Mouse (Mus musculus): ENCODE results near the gene Rsph14. TPM values are rescaled to one million over a fixed set of nuclear protein-coding genes. Genes with fewer than 3 reads are reported as not detected.

Gene Rsph14
- polyA plus RNA-seq, 1 experiment from 2014 or later: not detected

DNA sequence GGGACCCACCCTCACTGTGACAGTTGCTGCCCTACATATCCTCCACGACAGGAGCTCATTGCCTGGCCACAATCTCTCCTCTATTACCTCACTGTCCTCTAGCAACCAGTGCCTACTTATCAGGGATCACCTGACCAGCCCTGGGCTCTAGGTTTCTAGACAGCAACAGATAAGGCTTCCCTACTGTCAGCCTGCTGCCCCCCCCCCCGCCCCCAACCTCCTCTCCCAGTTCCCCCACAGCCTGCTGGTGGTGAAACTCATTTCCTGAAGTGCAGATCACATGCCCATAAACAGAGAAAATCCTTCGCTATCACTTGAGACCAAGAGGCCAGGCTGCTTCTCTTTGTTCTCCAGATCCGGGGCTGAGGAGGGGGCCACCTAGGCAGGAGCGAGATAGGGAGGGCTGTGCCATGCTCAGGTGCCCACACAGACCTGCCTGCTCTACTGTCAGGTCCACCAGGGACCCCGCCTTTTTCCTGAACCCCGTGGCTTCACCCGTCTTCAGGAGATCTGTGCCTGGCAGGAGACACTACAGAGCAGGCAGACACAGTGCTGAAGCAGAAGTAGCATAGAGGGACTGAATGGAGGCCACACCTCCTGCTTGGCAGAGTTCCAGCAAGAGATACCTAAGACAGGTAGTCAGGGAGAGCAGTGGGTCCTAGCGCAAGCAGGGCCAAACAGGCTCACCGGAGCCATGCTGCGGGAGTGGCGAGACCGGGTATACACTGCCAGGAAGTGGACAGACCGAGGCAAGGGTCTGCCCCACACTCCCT is 44.5 kb downstream of the Rsph14 start:
- Histone ChIP-seq H3K27me3 (replicated peaks) (no peaks in the 10 kb centered on the region), H3K4me3 (replicated peaks) (no peak overlapping the region), H3K9me3 (no peaks in the 10 kb centered on the region), H3K36me3 (no peaks in the 10 kb centered on the region), H3K4me2 (no peak overlapping the region), H3K4me1 (peaks cover 7% of the 10 kb centered on the region), H3K9ac (no peak overlapping the region), H3K27ac (no peak overlapping the region)
- peak; percentile 51; the same call in 1 of the 2 replicates for ATAC-seq (ENCODE audit: insufficient read depth, low FRiP score, low read depth)
- 47% methylated on average over 13 of the region's 14 CpGs for WGBS

DNA sequence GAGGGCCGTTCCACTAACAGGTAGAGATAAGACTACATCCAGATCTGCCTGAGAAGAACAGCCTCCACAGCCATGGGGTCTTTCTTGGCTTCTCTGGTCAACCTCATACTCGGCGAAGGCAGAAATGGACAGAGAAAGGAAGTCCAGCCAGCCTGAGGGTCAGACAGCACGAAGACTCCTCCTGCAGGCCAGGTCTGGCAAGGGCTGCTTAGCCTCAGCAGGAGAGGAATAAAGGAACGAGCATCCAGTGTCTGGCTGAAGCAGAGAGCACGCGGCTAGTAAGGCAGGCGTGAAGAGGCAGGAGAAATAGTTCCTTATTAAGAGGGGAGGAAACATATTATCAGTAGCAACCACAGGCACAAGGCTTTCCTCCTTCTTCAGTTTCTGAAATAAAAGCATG is 49.2 kb downstream of the Rsph14 start:
- H3K27ac ChIP-seq: no peak overlapping the region
- H3K36me3 ChIP-seq: no peaks in the 10 kb centered on the region
- WGBS: 69% methylated on average over 8 of the region's 8 CpGs

DNA sequence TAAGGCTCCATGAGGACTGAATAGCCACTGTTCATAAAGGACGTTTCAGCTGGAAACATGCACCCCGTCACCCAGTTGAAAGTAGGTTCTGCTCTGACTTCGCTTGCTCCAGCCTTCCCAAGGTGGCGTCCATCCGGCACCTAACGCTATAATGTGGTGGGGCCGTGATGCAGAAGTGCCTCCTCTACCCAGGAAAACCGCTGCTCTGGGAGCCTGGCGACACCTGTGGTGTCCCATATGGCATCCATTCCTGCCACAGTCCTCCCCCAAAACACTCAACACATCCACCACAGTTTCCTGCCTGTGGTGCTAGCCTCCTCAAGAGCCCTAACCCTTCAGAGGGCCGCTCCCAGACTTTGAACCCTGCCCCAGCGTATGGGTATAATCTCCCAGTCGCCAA is 51.2 kb downstream of the Rsph14 start:
- 86% methylated on average over 12 of the region's 12 CpGs for WGBS
- Histone ChIP-seq H3K4me1 (no peaks in the 10 kb centered on the region), H3K4me3 (replicated peaks) (no peak overlapping the region), H3K9me3 (no peaks in the 10 kb centered on the region), H3K36me3 (no peaks in the 10 kb centered on the region), H3K4me2 (no peak overlapping the region), H3K9ac (no peak overlapping the region), H3K27ac (no peak overlapping the region), H3K27me3 (replicated peaks) (no peaks in the 10 kb centered on the region)
- no peak for ATAC-seq (ENCODE audit: insufficient read depth, low FRiP score, low read depth)

More for the DNA sequence above, 49.2 kb downstream of the Rsph14 start:
- Histone ChIP-seq H3K9me3 (no peaks in the 10 kb centered on the region), H3K4me3 (replicated peaks) (no peak overlapping the region), H3K9ac (no peak overlapping the region), H3K4me1 (peaks cover 4% of the 10 kb centered on the region; the same call in 1 of the 2 replicates), H3K27me3 (replicated peaks) (no peaks in the 10 kb centered on the region), H3K4me2 (no peak overlapping the region)
- ATAC-seq (ENCODE audit: insufficient read depth, low FRiP score, low read depth): no peak

DNA sequence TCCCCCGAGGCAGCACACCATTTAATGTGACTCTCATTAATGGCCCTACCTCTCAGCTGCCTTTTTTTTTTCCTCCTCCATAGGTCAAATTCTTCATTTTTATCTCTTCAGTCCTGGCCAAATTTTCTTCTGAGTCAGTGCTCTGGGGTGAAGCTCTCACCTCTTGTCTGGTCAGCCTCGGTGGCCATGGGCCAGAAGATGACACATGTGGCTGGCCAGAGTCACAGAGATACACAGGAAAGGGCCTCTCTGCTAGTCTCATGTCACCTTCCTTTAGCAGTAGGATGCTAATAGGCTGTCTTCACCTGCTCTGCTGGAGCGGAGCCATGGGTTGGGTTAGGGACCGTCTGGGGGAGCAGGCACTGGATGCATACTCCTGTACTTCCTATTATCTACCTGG is 54.3 kb downstream of the Rsph14 start:
- H3K27me3 ChIP-seq (replicated peaks): no peaks in the 10 kb centered on the region
- no peaks in the 10 kb centered on the region for H3K4me1 ChIP-seq
- no peak overlapping the region for H3K4me3 ChIP-seq (replicated peaks)
- no peak overlapping the region for H3K9ac ChIP-seq
- no peaks in the 10 kb centered on the region for H3K9me3 ChIP-seq
- no peak overlapping the region for H3K27ac ChIP-seq
- H3K36me3 ChIP-seq: no peaks in the 10 kb centered on the region
- H3K4me2 ChIP-seq: no peak overlapping the region
- ATAC-seq (ENCODE audit: insufficient read depth, low FRiP score, low read depth): no peak
- WGBS: 79% methylated on average over 4 of the region's 4 CpGs

DNA sequence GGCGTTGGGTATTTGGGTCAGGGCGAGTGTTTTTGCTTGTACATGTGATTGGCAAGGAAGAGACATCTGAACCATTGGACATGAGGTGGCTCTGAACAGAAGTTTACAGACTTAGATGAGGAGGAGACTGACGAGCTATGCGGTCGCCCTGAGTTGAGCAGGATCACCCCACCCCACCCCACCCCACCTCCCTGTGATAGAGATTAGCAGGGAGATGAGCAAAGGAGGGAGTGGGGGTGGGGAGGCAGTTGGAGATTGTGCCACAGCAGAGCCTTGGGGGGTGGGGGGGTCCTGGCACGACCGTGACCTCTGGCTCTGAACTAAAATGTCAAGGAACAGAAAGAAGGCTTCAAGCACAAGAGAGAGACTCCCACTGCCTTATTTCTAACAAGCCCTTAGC is 56.0 kb downstream of the Rsph14 start:
- Histone ChIP-seq H3K27me3 (replicated peaks) (no peaks in the 10 kb centered on the region), H3K9me3 (no peaks in the 10 kb centered on the region), H3K36me3 (no peaks in the 10 kb centered on the region), H3K27ac (no peak overlapping the region), H3K9ac (no peak overlapping the region), H3K4me2 (no peak overlapping the region), H3K4me3 (replicated peaks) (no peak overlapping the region), H3K4me1 (no peaks in the 10 kb centered on the region)
- ATAC-seq (ENCODE audit: insufficient read depth, low FRiP score, low read depth): no peak; the same call in 1 of the 2 replicates
- 58% methylated on average over 6 of the region's 7 CpGs for WGBS

DNA sequence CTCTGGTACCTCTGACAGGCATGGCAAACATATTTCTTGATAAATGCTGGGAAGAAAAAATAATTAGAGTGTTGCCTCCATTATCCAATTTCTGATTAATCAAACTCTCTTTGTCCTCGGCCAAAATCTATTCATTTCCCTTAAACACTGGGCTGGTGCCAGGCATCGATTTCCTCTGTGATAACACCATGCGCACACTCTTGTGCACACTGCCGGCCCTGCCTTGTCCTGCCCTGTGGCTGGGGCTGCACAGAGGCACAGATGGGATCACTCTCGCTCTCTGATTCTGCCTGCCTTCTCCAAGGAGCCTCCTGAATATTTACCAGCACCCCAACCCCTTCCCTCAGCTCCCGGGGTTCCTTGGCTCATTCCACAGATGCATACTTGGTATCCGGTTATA is 56.8 kb downstream of the Rsph14 start:
- no peak for ATAC-seq (ENCODE audit: insufficient read depth, low FRiP score, low read depth)
- no peaks in the 10 kb centered on the region for H3K4me1 ChIP-seq
- 50% methylated on average over 7 of the region's 7 CpGs for WGBS

DNA sequence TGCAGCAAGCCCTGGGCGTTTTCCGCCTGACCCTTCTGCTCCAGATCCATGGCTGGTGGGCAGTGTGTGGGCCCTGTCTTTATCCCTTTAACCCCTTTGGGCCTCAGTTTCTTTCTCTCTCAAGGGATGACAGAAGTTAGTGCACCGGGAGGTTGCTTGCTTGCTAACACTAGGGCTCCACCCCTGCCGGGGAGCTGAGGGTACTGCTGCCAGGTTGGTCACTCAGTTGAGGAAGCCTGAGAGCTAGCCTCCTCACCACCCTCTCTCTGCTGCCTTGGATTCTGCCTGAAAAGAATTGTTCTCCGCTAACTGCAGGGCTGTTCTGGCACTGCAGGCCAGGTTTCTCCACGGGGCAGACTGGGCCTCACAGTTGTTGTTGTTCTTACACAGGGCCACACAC is 59.4 kb downstream of the Rsph14 start:
- ATAC-seq (ENCODE audit: insufficient read depth, low FRiP score, low read depth): no peak
- H3K9me3 ChIP-seq: no peaks in the 10 kb centered on the region
- H3K4me3 ChIP-seq (replicated peaks): no peak overlapping the region
- peaks cover 4% of the 10 kb centered on the region; the same call in 1 of the 2 replicates for H3K4me1 ChIP-seq
- no peaks in the 10 kb centered on the region for H3K27me3 ChIP-seq (replicated peaks)
- H3K9ac ChIP-seq: no peak overlapping the region
- H3K36me3 ChIP-seq: no peaks in the 10 kb centered on the region
- WGBS: 61% methylated on average over 6 of the region's 6 CpGs
- H3K4me2 ChIP-seq: no peak overlapping the region
- H3K27ac ChIP-seq: no peak overlapping the region

More for the DNA sequence above, 56.8 kb downstream of the Rsph14 start:
- no peak overlapping the region for H3K4me3 ChIP-seq (replicated peaks)
- H3K4me2 ChIP-seq: no peak overlapping the region
- H3K9me3 ChIP-seq: no peaks in the 10 kb centered on the region
- H3K9ac ChIP-seq: no peak overlapping the region
- H3K27ac ChIP-seq: no peak overlapping the region
- no peaks in the 10 kb centered on the region for H3K27me3 ChIP-seq (replicated peaks)
- no peaks in the 10 kb centered on the region for H3K36me3 ChIP-seq

DNA sequence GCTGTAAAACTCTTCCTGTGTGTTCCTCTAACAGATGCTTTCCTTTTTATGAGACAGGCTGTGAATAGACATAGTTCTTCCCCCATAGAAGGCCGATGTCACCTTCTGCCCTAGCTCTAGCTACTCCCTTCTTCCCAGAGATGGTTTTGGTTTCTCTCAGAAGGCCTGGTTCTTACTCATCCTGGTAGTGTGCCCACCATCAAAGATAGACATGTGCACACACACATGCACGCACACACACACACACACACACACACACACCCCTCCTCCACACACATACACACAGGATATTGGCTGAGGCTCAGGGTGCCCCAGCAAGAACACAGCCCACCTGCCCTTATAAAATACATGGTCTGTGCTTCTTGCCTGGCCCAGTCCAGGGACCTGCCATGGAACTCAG is 63.1 kb downstream of the Rsph14 start:
- H3K27ac ChIP-seq: no peak overlapping the region
- no peak overlapping the region for H3K4me2 ChIP-seq
- H3K9ac ChIP-seq: no peak overlapping the region
- WGBS: 79% methylated on average over 2 of the region's 2 CpGs
- H3K27me3 ChIP-seq (replicated peaks): peaks cover 5% of the 10 kb centered on the region; the same call in 1 of the 2 replicates
- H3K4me1 ChIP-seq: peaks cover 9% of the 10 kb centered on the region
- H3K9me3 ChIP-seq: no peaks in the 10 kb centered on the region
- H3K4me3 ChIP-seq (replicated peaks): no peak overlapping the region
- no peaks in the 10 kb centered on the region for H3K36me3 ChIP-seq
- ATAC-seq (ENCODE audit: insufficient read depth, low FRiP score, low read depth): no peak

DNA sequence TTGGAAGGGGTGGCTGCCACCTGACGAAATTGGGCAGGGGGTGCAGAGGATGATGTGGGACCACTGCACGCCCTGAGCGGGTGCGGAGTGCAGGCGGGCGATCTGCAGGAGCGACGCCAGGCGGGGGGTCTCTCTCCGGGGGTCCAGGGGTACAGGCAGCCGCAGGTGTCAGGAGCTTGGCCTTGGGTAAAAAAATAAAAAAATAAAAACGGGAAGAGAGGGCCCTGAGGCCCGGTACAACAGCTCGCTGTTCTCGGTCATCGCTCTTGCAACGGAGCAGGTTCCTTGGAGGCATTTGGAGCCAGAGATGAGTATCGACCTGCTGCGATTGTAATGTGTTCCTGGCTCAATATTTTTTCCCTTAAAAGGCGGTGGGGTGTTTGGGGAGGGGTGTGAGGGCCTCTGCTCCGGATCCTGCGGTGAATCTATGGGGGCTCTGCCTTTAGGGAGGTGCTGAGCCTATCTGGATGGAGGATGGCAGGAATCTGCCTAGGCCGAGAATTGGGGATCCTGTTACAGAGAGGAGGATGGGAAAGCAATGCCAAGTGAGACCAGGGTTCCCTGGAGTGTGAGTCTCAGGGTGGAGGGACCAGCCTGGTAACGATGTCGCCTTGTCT is 64.6 kb downstream of the Rsph14 start:
- WGBS: 6% methylated on average over 25 of the region's 25 CpGs
- Histone ChIP-seq H3K4me1 (peaks cover 9% of the 10 kb centered on the region), H3K27me3 (replicated peaks) (peaks cover 5% of the 10 kb centered on the region; the same call in 1 of the 2 replicates), H3K36me3 (no peaks in the 10 kb centered on the region), H3K9me3 (no peaks in the 10 kb centered on the region), H3K4me2 (peak overlapping the region; percentile 96), H3K4me3 (replicated peaks) (peak overlapping the region; percentile 80), H3K9ac (peak overlapping the region; percentile 32; the same call in 1 of the 2 replicates), H3K27ac (no peak overlapping the region)
- no peak for ATAC-seq (ENCODE audit: insufficient read depth, low FRiP score, low read depth)

DNA sequence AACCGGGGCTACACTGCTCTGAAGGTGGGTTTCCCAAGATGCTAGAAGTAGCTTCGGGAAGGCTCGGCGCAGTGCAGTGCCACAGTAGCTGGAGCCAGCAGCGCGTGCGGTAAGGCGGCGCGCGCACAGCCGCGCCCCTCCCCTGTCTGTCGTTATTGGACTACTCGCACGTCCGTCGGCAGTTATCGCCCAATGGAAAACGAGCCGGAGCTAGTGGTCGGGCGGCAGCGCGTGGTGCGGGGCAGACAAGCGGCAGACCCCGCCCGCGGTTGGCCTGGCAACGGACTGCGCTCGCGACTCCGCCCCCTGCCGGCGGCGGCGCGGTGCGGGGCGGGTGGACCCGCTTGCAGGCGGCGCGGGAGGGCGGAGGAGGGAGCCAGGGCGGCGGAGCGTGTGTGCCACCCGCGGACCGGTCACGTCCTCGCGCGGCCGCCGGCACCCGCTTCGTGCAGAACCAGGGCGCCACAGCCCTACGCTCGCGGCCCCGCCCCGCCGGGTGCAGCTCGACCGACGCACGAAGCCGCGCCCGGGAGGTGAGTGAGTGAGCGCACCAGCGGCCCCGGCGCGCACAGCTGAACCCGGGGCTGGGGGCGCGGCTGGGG is 65.4 kb downstream of the Rsph14 start, which contains the start of gene Gnaz:
Gene Gnaz, plus strand, starts transcription at position 328 of the 602 bp plus-strand sequence.
- Histone ChIP-seq H3K9ac (peak within 1 kb of the TSS; percentile 37), H3K36me3 (no peaks in the 10 kb centered on the region), H3K4me1 (peaks cover 9% of the 10 kb centered on the region), H3K9me3 (no peaks in the 10 kb centered on the region), H3K4me3 (replicated peaks) (peak within 1 kb of the TSS; percentile 80), H3K27ac (no peak within 1 kb of the TSS), H3K4me2 (peak within 1 kb of the TSS; percentile 96), H3K27me3 (replicated peaks) (peaks cover 5% of the 10 kb centered on the region; the same call in 1 of the 2 replicates)
- WGBS: under 1% methylated on average over 71 of the region's 83 CpGs
- peak; percentile 95 for ATAC-seq (ENCODE audit: insufficient read depth, low FRiP score, low read depth)

DNA sequence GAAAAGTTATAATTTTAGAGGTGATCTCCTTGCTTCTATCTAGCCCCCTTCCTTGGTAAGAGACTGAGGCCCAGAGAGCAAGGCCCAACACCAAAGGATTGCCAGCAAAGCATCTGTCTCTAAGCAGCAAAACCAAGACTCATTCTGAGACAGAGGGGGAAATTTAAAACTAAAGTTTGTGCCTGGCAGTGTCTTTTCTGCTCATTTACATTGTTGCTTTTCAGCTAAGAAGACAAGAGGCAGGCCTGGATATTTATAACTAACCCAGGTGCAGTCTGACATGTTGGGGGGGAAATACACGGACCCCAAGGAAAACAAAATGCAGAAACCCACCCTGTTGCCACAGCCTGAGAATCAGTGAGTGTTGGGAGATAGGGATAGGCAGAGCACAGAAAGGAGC is 68.0 kb downstream of the Rsph14 start:
- peaks cover 9% of the 10 kb centered on the region for H3K4me1 ChIP-seq
- no peak overlapping the region for H3K4me2 ChIP-seq
- ATAC-seq (ENCODE audit: insufficient read depth, low FRiP score, low read depth): no peak
- H3K36me3 ChIP-seq: no peaks in the 10 kb centered on the region
- H3K9me3 ChIP-seq: no peaks in the 10 kb centered on the region
- H3K27ac ChIP-seq: no peak overlapping the region
- no peak overlapping the region for H3K4me3 ChIP-seq (replicated peaks)
- H3K9ac ChIP-seq: no peak overlapping the region
- 65% methylated on average over 1 of the region's 1 CpGs for WGBS
- peaks cover 5% of the 10 kb centered on the region; the same call in 1 of the 2 replicates for H3K27me3 ChIP-seq (replicated peaks)
